Mouse (Mus musculus): ENCODE measurements around the gene P2ry12.

DNA sequence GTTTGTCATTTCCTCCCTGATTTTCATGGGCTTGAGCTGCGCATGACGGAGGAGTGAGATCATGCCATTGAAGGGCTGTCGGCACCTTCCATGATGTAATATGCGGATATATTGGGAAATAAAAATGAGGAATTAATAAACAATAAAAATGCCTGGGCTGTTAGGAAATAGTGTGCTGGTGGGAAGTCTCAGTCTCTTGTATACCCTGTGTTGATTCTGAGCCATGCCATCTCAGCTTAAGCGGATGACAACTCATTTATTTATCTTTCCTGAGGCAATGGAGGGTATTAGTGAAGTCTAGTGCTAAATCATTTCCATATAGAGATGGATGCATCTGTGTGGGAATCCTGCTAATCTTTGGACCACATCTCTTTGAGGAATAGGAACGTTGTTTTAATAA lies 14.6 kb downstream of the P2ry12 start:
- TF ChIP-seq POLR2A (IDR thresholded peaks at IDR 0.05; ENCODE audit: borderline replicate concordance, extremely low read depth, insufficient read depth, insufficient read length, poor library complexity, severe bottlenecking) (no peak), CTCF (IDR thresholded peaks at IDR 0.05; ENCODE audit: borderline replicate concordance, extremely low read depth, insufficient read depth, insufficient read length) (no peak)

Data from brain, embryonic 14.5 days (tissue).